Mouse (Mus musculus): Measurements from ENCODE around the gene Ccdc93.

Gene Ccdc93

GRCm38 (mm10) chr1:121447216-121447615 is 16.4 kb downstream of the Ccdc93 start:
- DNase-seq (ENCODE audit: low spot score in 2 of 2): no peak

GRCm38 (mm10) chr1:121448166-121448565 is 17.3 kb downstream of the Ccdc93 start:
- DNase-seq (ENCODE audit: low spot score in 2 of 2): no peak

- DNase-seq (ENCODE audit: low spot score in 2 of 2): no peak
Measured at GRCm38 (mm10) chr1:121451009-121451408, 20.2 kb downstream of the Ccdc93 start.

- no peak for DNase-seq (ENCODE audit: low spot score in 2 of 2)
Measured at GRCm38 (mm10) chr1:121452498-121452897, 21.6 kb downstream of the Ccdc93 start.

GRCm38 (mm10) chr1:121453053-121453452 is 22.2 kb downstream of the Ccdc93 start:
- DNase-seq (ENCODE audit: low spot score in 2 of 2): no peak

GRCm38 (mm10) chr1:121454951-121455350 is 24.1 kb downstream of the Ccdc93 start:
- DNase-seq (ENCODE audit: low spot score in 2 of 2): no peak

GRCm38 (mm10) chr1:121460077-121460476 is 29.2 kb downstream of the Ccdc93 start:
- DNase-seq (ENCODE audit: low spot score in 2 of 2): no peak

- DNase-seq (ENCODE audit: low spot score in 2 of 2): peak; percentile 62 to 64
Measured at GRCm38 (mm10) chr1:121461895-121462294, 31.0 kb downstream of the Ccdc93 start.

GRCm38 (mm10) chr1:121462643-121463042 is 31.8 kb downstream of the Ccdc93 start:
- DNase-seq (ENCODE audit: low spot score in 2 of 2): peak in 1 of 2 experiments; percentile 18

- DNase-seq (ENCODE audit: low spot score in 2 of 2): no peak
Measured at GRCm38 (mm10) chr1:121463806-121464205, 33.0 kb downstream of the Ccdc93 start.

GRCm38 (mm10) chr1:121466276-121466675 is 35.4 kb downstream of the Ccdc93 start:
- no peak for DNase-seq (ENCODE audit: low spot score in 2 of 2)

- DNase-seq (ENCODE audit: low spot score in 2 of 2): no peak
Measured at GRCm38 (mm10) chr1:121468271-121468670, 37.4 kb downstream of the Ccdc93 start.

GRCm38 (mm10) chr1:121471503-121471902 is 40.7 kb downstream of the Ccdc93 start:
- DNase-seq (ENCODE audit: low spot score in 2 of 2): no peak

- DNase-seq (ENCODE audit: low spot score in 2 of 2): no peak
Measured at GRCm38 (mm10) chr1:121477716-121478115, 46.9 kb downstream of the Ccdc93 start.

GRCm38 (mm10) chr1:121478284-121478980 is 47.6 kb downstream of the Ccdc93 start:
- no peak for DNase-seq (ENCODE audit: low spot score in 2 of 2)

GRCm38 (mm10) chr1:121479403-121479802 is 48.6 kb downstream of the Ccdc93 start:
- DNase-seq (ENCODE audit: low spot score in 2 of 2): no peak

- no peak for DNase-seq (ENCODE audit: low spot score in 2 of 2)
Measured at GRCm38 (mm10) chr1:121483091-121483490, 52.2 kb downstream of the Ccdc93 start.

- no peak for DNase-seq (ENCODE audit: low spot score in 2 of 2)
Measured at GRCm38 (mm10) chr1:121486803-121487202, 56.0 kb downstream of the Ccdc93 start.

- DNase-seq (ENCODE audit: low spot score in 2 of 2): no peak
Measured at GRCm38 (mm10) chr1:121490241-121490640, 59.4 kb downstream of the Ccdc93 start.

GRCm38 (mm10) chr1:121497093-121497492 is 66.2 kb downstream of the Ccdc93 start:
- no peak for DNase-seq (ENCODE audit: low spot score in 2 of 2)

GRCm38 (mm10) chr1:121508729-121509128 is 77.9 kb downstream of the Ccdc93 start:
- no peak for DNase-seq (ENCODE audit: low spot score in 2 of 2)

GRCm38 (mm10) chr1:121510420-121511140 is 79.7 kb downstream of the Ccdc93 start:
- DNase-seq (ENCODE audit: low spot score in 2 of 2): no peak

GRCm38 (mm10) chr1:121511186-121511585 is 80.3 kb downstream of the Ccdc93 start:
- no peak for DNase-seq (ENCODE audit: low spot score in 2 of 2)

Data from spleen, postnatal 36 days (tissue).